Comparison of ENCODE assay signal across 8 mouse cellular contexts in genomic region chr4:132411322-132412094, GRCm38 (mm10). TPM values are rescaled to one million over a fixed set of nuclear protein-coding genes. Genes with fewer than 3 reads are reported as not detected.
DNase-seq lines count a peak whose midpoint lies in the region; ATAC-seq and TF ChIP-seq lines count a peak whose summit lies in the region.

No protein-coding gene starts in this region.

- 0 out of 2 replicates have a peak, but pooled peaks have one; percentile 5 for TF ChIP-seq CTCF in bone marrow macrophage, adult 2 months (IDR thresholded peaks at IDR 0.05; ENCODE audit: low read depth, low read length)
- TF ChIP-seq CTCF in lung, adult 2 months (IDR thresholded peaks at IDR 0.05; ENCODE audit: insufficient read depth, low read length), result peak; percentile 28; the same call in 1 of the 2 replicates

- intact Hi-C loops in heart, postnatal 10 days (cut with DNase I), result loop anchor here (2.0 to 5.0 kb wide), 4 partner anchors 34 to 119 kb away; partner anchors contain the start of gene Sesn2

- peak; percentile 34; the same call in 1 of the 2 replicates for ATAC-seq in frontal cortex, adult (ENCODE audit: low TSS enrichment)

- 21% methylated on average over 8 of the region's 8 CpGs for WGBS in lung, adult 2 months

- no peak overlapping the region for H3K4me3 ChIP-seq in bone marrow macrophage, adult 2 months (ENCODE audit: insufficient read depth, low read length)
- H3K4me3 ChIP-seq in lung, adult 2 months (replicated peaks; ENCODE audit: extremely low read depth, low read depth, low read length), result peak overlapping the region; percentile 15

- no peak for TF ChIP-seq POLR2A in bone marrow macrophage, adult 2 months (IDR thresholded peaks at IDR 0.05; ENCODE audit: borderline replicate concordance, low read depth, low read length)
- no peak for TF ChIP-seq POLR2A in lung, adult 2 months (IDR thresholded peaks at IDR 0.05; ENCODE audit: borderline replicate concordance, extremely low read depth, low read depth, low read length)

- DNase-seq in frontal cortex, postnatal 14 days (ENCODE audit: low spot score in 2 of 2), result no peak
- DNase-seq in B cell, adult 2 months, result peak; percentile 29 to 46
- DNase-seq in heart, postnatal 10 days, result peak; percentile 43 to 53
- DNase-seq in lung, adult 2 months, result peak; percentile 29
- peak; percentile 51 for DNase-seq in thymus, postnatal 14 days
- DNase-seq in gastrocnemius, adult 8-10 months (ENCODE audit: low spot score in 2 of 2), result no peak

- no peak overlapping the region for H3K27ac ChIP-seq in bone marrow macrophage, adult 2 months (ENCODE audit: insufficient read depth, low read depth, low read length)

- peaks cover 10% of the 10 kb centered on the region for H3K4me1 ChIP-seq in bone marrow macrophage, adult 2 months (ENCODE audit: control insufficient read depth, insufficient read depth, low read length)
- peaks cover 9% of the 10 kb centered on the region for H3K4me1 ChIP-seq in lung, adult 2 months (ENCODE audit: control insufficient read depth, insufficient read depth, low read length)

RNA-seq across cellular contexts. Expression of gene Phactr4, which starts 10.8 kb away (rescaled TPM):
- 18.9 and 21.2 TPM in 2 replicates for polyA plus RNA-seq in bone marrow macrophage, adult 2 months (2012; ENCODE audit: insufficient read depth, insufficient read length, missing spikeins)
- total RNA-seq in heart, postnatal 10 days (2021), result 10 to 100 TPM; 29.2 to 29.4 TPM
- polyA plus RNA-seq in lung, adult 2 months (2012; rRNA removed), result 11.3 and 13.4 TPM in 2 replicates
- total RNA-seq in gastrocnemius, adult 8-10 months (2022), result 10 to 100 TPM; 10.2 to 13.1 (median 10.9) TPM

RNA-seq across cellular contexts. Expression of gene Med18, which starts 52.2 kb away (rescaled TPM):
- 6.4 and 8.0 TPM in 2 replicates for polyA plus RNA-seq in bone marrow macrophage, adult 2 months (2012; ENCODE audit: insufficient read depth, insufficient read length, missing spikeins)
- 1 to 10 TPM; 6.7 to 7.1 TPM for total RNA-seq in heart, postnatal 10 days (2021)
- polyA plus RNA-seq in lung, adult 2 months (2012; rRNA removed), result 2.9 and 4.3 TPM in 2 replicates
- 1 to 10 TPM; 2.2 to 4.9 (median 3.4) TPM for total RNA-seq in gastrocnemius, adult 8-10 months (2022)

RNA-seq across cellular contexts. Expression of gene Rcc1, which starts 58.1 kb away (rescaled TPM):
- 19.5 and 19.8 TPM in 2 replicates for polyA plus RNA-seq in bone marrow macrophage, adult 2 months (2012; ENCODE audit: insufficient read depth, insufficient read length, missing spikeins)
- 10 to 100 TPM; 13.9 to 17.0 TPM for total RNA-seq in heart, postnatal 10 days (2021)
- polyA plus RNA-seq in lung, adult 2 months (2012; rRNA removed), result 3.9 and 5.3 TPM in 2 replicates
- total RNA-seq in gastrocnemius, adult 8-10 months (2022), result 1 to 10 TPM; 4.8 to 8.4 (median 8.1) TPM

Comparison
In these comparisons a context has a peak if more than half of its experiments do, and no peak if none do; other contexts are left out.
1. DNase-seq: peak in B cell, adult 2 months (2 of 2), heart, postnatal 10 days (2 of 2), lung, adult 2 months (single experiment) and thymus, postnatal 14 days (single experiment); none in frontal cortex, postnatal 14 days (0 of 2) and gastrocnemius, adult 8-10 months (0 of 2).